Mouse (Mus musculus): ENCODE data around the gene Vwa8. TPM values are rescaled to one million over a fixed set of nuclear protein-coding genes. Genes with fewer than 3 reads are reported as not detected.

The Vwa8 gene
- total and polyA plus RNA-seq, 2 experiments from 2014 or later, result 8.1 to 19.5 TPM

GRCm38 (mm10) chr14:78818406-78818805, 30.4 kb upstream of the Vwa8 start:
- Histone ChIP-seq H3K4me1 (ENCODE audit: insufficient read depth, low read length) (no peaks in the 10 kb centered on the region), H3K27me3 (ENCODE audit: insufficient read depth, low read length) (no peaks in the 10 kb centered on the region), H3K9ac (replicated peaks; ENCODE audit: low read length, poor library complexity, severe bottlenecking) (no peak overlapping the region), H3K27ac (ENCODE audit: low read depth, low read length) (no peak overlapping the region), H3K4me2 (ENCODE audit: low read depth, low read length, poor library complexity, severe bottlenecking) (no peak overlapping the region), H3K36me3 (ENCODE audit: insufficient read depth, low read length) (no peaks in the 10 kb centered on the region), H3K9me3 (ENCODE audit: low read length) (peaks cover 6% of the 10 kb centered on the region; the same call in 1 of the 2 replicates), H3K4me3 (ENCODE audit: low read depth, low read length) (no peak overlapping the region)
- 84% methylated on average over 3 of the region's 3 CpGs for WGBS
- no peak for ATAC-seq (ENCODE audit: low FRiP score)
- TF ChIP-seq CTCF (IDR thresholded peaks at IDR 0.05), result no peak
- DNase-seq (ENCODE audit: low spot score), result no peak

DNA sequence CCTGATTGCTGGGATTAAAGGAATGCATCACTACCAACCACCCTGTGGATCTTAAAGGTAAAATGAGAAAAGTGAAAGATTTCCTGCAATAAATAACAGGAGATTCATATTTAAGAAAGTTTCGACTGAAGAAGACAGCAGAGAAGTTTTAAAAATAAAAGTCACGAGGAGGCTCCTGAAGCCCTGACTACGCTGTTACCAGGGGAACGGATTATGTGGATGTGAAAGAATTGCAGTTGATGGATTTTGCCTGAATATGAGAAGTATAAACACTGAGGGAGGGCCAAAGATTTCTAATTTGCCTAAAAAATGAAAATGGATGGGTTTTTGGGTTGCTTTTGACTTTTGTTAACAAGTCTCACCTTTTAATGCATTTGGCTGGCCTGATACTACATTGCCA, 24.8 kb upstream of the Vwa8 start:
- Histone ChIP-seq H3K4me1 (ENCODE audit: insufficient read depth, low read length) (no peaks in the 10 kb centered on the region), H3K27ac (ENCODE audit: low read depth, low read length) (no peak overlapping the region), H3K9ac (replicated peaks; ENCODE audit: low read length, poor library complexity, severe bottlenecking) (no peak overlapping the region), H3K9me3 (ENCODE audit: low read length) (no peaks in the 10 kb centered on the region), H3K4me3 (ENCODE audit: low read depth, low read length) (no peak overlapping the region), H3K27me3 (ENCODE audit: insufficient read depth, low read length) (no peaks in the 10 kb centered on the region), H3K36me3 (ENCODE audit: insufficient read depth, low read length) (no peaks in the 10 kb centered on the region), H3K4me2 (ENCODE audit: low read depth, low read length, poor library complexity, severe bottlenecking) (no peak overlapping the region)
- ATAC-seq (ENCODE audit: low FRiP score) (no peak), DNase-seq (ENCODE audit: low spot score) (peak; percentile 8)
- no peak for TF ChIP-seq CTCF (IDR thresholded peaks at IDR 0.05)
- WGBS, result 69% methylated on average over 4 of the region's 4 CpGs

- Histone ChIP-seq H3K27ac (ENCODE audit: low read depth, low read length) (no peak overlapping the region), H3K4me1 (ENCODE audit: insufficient read depth, low read length) (no peaks in the 10 kb centered on the region), H3K27me3 (ENCODE audit: insufficient read depth, low read length) (no peaks in the 10 kb centered on the region), H3K36me3 (ENCODE audit: insufficient read depth, low read length) (no peaks in the 10 kb centered on the region), H3K4me2 (ENCODE audit: low read depth, low read length, poor library complexity, severe bottlenecking) (no peak overlapping the region), H3K4me3 (ENCODE audit: low read depth, low read length) (no peak overlapping the region), H3K9me3 (ENCODE audit: low read length) (no peaks in the 10 kb centered on the region), H3K9ac (replicated peaks; ENCODE audit: low read length, poor library complexity, severe bottlenecking) (no peak overlapping the region)
- ATAC-seq (ENCODE audit: low FRiP score) (no peak), DNase-seq (ENCODE audit: low spot score) (no peak)
- no peak for TF ChIP-seq CTCF (IDR thresholded peaks at IDR 0.05)
- 66% methylated on average over 4 of the region's 4 CpGs for WGBS
These were observed 24.3 kb upstream of the Vwa8 start for GRCm38 (mm10) chr14:78824507-78824906.

- Histone ChIP-seq H3K4me3 (ENCODE audit: low read depth, low read length) (no peak overlapping the region), H3K4me1 (ENCODE audit: insufficient read depth, low read length) (no peaks in the 10 kb centered on the region), H3K36me3 (ENCODE audit: insufficient read depth, low read length) (no peaks in the 10 kb centered on the region), H3K4me2 (ENCODE audit: low read depth, low read length, poor library complexity, severe bottlenecking) (no peak overlapping the region), H3K27ac (ENCODE audit: low read depth, low read length) (no peak overlapping the region), H3K9ac (replicated peaks; ENCODE audit: low read length, poor library complexity, severe bottlenecking) (no peak overlapping the region), H3K9me3 (ENCODE audit: low read length) (no peaks in the 10 kb centered on the region), H3K27me3 (ENCODE audit: insufficient read depth, low read length) (no peaks in the 10 kb centered on the region)
- ATAC-seq (ENCODE audit: low FRiP score) (no peak), DNase-seq (ENCODE audit: low spot score) (peak; percentile 56)
- TF ChIP-seq CTCF (IDR thresholded peaks at IDR 0.05), result no peak
- WGBS, result 48% methylated on average over 4 of the region's 4 CpGs
These were observed 17.7 kb upstream of the Vwa8 start for GRCm38 (mm10) chr14:78831158-78831557.

DNA sequence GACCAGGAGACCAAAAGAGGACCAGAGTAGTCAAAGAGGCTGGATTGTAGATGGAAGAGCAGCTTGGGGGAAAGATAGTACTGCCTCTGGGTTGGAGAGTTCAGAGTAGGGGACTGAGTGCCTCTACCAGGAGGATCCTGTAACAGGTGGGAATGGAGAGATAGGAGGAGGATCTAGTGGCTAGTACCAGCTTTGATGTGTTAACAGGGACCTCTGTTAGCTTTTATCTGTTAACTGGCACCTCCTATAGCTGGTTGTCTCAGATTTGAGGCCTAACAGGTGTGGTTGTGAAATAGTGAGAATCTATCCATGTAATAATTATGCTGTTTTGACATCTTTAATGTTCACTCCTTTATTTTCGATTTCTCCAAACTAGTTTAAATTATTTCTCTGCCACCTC, 904 bp upstream of the Vwa8 start:
- no peak for ATAC-seq (ENCODE audit: low FRiP score)
- H3K4me2 ChIP-seq (ENCODE audit: low read depth, low read length, poor library complexity, severe bottlenecking), result no peak overlapping the region
- no peak for TF ChIP-seq CTCF (IDR thresholded peaks at IDR 0.05)

DNA sequence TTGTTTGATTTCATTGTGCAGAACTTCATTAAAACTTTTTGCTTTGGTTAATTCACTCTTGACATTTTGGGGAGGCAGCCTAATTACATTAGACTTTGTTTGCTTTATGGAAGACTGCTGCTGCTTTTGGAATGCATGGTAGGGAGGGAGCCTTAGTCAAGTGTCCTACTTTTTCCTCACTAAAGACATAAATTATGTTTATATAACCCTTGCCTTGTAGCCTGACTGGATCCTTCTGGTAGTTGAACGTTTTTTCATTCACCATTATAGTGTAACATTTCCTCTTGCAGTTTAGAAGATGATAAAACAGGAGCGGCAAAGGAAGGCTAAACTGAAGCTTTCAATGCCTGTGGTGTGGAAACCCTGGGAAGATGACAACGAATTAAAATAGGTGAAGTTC, 375 bp upstream of the Vwa8 start:
- Histone ChIP-seq H3K9ac (replicated peaks; ENCODE audit: low read length, poor library complexity, severe bottlenecking) (peak overlapping the region; percentile 96; the same call in 1 of the 2 replicates), H3K9me3 (ENCODE audit: low read length) (no peaks in the 10 kb centered on the region), H3K4me3 (ENCODE audit: low read depth, low read length) (peak overlapping the region; percentile 86), H3K27me3 (ENCODE audit: insufficient read depth, low read length) (no peaks in the 10 kb centered on the region), H3K36me3 (ENCODE audit: insufficient read depth, low read length) (no peaks in the 10 kb centered on the region), H3K4me1 (ENCODE audit: insufficient read depth, low read length) (no peaks in the 10 kb centered on the region), H3K27ac (ENCODE audit: low read depth, low read length) (peak overlapping the region; percentile 76), H3K4me2 (ENCODE audit: low read depth, low read length, poor library complexity, severe bottlenecking) (peak overlapping the region; percentile 84)
- 4% methylated on average over 3 of the region's 3 CpGs for WGBS
- no peak for TF ChIP-seq CTCF (IDR thresholded peaks at IDR 0.05)
- no peak for DNase-seq (ENCODE audit: low spot score)
- no peak for ATAC-seq (ENCODE audit: low FRiP score)

More for the DNA sequence above, 904 bp upstream of the Vwa8 start:
- no peak overlapping the region for H3K9ac ChIP-seq (replicated peaks; ENCODE audit: low read length, poor library complexity, severe bottlenecking)
- 89% methylated on average over 1 of the region's 1 CpGs for WGBS
- H3K4me1 ChIP-seq (ENCODE audit: insufficient read depth, low read length), result no peaks in the 10 kb centered on the region
- H3K27ac ChIP-seq (ENCODE audit: low read depth, low read length), result no peak overlapping the region
- DNase-seq (ENCODE audit: low spot score), result no peak
- no peaks in the 10 kb centered on the region for H3K27me3 ChIP-seq (ENCODE audit: insufficient read depth, low read length)
- H3K9me3 ChIP-seq (ENCODE audit: low read length), result no peaks in the 10 kb centered on the region
- H3K36me3 ChIP-seq (ENCODE audit: insufficient read depth, low read length), result no peaks in the 10 kb centered on the region
- no peak overlapping the region for H3K4me3 ChIP-seq (ENCODE audit: low read depth, low read length)
